Mouse (Mus musculus): ENCODE data around the gene Rsph14.

DNA sequence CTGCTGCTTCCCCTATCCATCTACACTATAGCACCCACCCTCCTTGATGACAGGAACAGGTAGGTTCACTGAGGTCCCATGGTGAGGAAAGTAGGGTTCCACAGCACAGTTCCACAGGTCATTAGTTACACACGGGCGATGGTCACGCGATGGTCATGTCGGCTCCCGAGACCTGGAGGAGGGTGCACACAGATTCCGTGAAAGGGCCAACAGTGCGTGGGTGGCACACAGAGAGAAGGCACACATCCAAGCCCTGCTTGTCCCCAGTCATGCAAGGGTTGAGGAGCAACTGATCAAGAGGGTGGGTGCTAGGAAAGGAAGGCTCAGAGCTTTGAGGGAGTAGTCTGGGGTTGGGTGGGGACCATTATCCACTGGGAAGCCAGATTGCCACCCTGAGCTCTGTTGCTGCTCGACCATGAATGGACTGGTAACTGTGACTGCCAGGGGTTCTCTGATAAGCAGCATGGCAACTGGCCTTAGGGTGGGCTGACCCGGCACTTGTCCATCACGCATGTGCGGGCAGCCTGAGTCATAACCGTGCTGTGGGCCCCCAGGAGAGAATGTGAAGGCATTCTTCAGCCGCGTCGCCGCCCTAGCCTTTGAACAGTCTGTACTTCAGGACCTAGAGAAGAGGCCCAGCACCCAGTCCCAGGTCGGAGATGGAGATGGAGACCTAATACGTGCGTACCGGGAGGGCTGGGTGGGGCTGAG lies 19.1 kb upstream of the Rsph14 start:
- no peak for TF ChIP-seq POLR2A (IDR thresholded peaks at IDR 0.05; ENCODE audit: borderline replicate concordance, low read depth, low read length)
- no peak for TF ChIP-seq CTCF (IDR thresholded peaks at IDR 0.05; ENCODE audit: low read depth, low read length)

Measured in bone marrow macrophage, adult 2 months (primary cell).